Mouse (Mus musculus) duodenum, adult 2 months (tissue): ENCODE measurements around the gene Thsd7b. TPM values are rescaled to one million over a fixed set of nuclear protein-coding genes. Genes with fewer than 3 reads are reported as not detected.

Source experiments
- polyA plus RNA-seq: library from polyadenylated mRNA; depleted of rRNA; stranded (reverse); fragments of >200 nt; gene quantifications from 2 replicates; pipeline ENCODE4 v1.2.3, GENCODE M21; 2012; ENCODE audit warnings: low replicate concordance; rRNA removed

Gene Thsd7b
- 0.08 and 0.25 TPM in 2 replicates for polyA plus RNA-seq

DNA sequence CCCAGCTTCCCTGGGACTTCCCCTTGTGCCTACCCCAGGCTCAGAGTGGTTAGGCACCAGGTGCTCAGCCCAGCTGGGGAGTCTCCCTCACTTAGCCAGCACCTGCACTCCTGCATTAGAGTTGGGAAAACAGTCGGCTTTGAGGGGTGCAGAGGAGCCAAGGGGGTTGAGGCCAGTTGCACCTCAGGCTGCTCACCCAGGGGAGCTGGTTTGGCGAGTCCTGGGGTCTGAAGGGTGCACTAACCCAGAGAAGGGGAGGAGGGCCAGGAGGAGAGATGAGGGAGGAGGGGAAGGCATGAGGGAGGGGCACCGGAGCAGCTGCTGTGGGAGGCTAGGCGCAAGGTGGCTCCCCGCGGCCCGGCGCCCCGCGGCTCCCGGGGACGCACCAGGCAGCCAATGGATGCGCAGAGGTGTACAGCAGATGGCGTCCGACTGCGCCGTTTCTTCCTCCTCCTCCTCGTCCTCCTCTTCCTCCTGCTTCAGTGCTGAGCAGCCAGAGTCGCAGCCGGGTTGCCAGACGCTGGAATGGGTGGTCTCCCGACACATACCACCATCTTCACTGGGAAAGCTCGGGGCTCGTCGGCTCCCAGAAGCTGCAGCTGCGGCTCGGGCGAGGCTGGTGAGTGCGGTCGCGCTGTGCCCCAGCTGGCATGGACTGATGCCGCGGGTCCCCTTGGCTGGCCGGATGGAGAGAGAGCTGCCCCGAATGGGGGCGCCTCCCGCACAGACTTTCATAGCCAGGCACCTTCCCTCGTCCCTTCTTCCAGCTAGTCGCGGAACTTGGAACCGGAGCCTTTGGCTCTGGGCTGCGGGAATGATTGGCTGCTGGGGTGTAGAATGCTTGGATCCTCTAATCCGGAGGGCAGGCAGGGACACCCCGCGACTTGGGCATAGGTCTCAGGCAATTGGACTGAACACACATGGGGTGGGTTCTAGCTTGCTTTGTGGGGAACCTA, at the start of gene Thsd7b:
Gene Thsd7b, plus strand, starts transcription at position 321 of the 956 bp plus-strand sequence.

